Mouse (Mus musculus) left cerebral cortex, postnatal 4 days (tissue): ENCODE results near the gene Gm17657. TPM values are rescaled to one million over a fixed set of nuclear protein-coding genes. Genes with fewer than 3 reads are reported as not detected.
A peak's percentile ranks its signal among the peaks of the same experiment; 100 is the strongest.

ENCODE experiments used
- DNase-seq: peaks from one replicate; pipeline ENCODE4 v3.0.0-alpha.2; 2022
- intact Hi-C: fragments of 180-260 bp; cut with DNase I; formaldehyde crosslinking; loops from one replicate; pipeline ENCODE4 v1.15.1; 2025
- total RNA-seq, 2 experiments: library from RNA; stranded (reverse); gene quantifications; 2 replicates each; pipeline ENCODE4 v1.2.3; 2021

Gm17657 gene
- total RNA-seq: not detected

DNA sequence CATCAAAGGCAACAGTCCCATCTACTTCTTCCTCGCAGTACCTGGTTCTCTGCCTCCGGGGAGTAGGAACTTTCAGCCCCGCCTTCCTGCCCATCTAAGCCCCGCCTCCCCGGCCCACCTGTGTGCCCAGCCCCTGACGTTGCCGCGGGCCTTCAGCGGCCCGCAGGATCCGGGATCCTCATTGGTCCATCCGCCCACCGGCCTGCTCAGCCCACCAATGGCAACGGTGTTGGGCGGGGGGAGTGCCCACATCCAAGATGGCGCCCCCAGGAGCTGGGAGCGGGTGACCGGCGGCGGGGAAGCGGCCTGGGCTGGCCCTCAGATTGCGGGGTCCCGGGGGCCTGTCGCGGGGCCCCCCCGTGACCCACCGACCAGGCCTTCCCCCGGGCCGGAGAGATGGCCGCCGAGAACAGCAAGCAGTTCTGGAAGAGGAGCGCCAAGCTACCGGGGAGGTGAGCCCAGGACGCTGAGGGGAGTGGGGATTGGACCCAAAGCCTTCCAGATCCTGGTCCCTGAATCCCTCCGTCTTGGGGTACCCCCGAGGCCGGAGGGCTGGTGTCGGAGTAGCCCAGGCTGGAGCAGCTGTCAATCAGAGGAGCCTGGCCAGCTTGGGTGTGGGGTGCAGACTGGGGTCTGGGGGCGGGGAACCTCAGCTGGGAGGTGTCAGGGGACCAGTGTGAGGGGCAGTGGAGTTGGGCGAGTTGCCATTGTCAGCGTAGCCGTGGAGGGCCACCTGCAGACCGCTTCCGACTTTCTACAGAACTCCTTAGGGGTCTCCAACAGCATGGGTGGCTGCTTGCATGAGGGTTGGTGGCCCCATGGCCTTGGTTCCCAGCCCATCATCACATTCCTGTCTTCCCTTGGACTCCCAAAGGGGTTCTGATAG, at the start of gene Gm17657, which contains the start of gene Tbc1d22b:
Gene Gm17657 (minus strand): TSS at position 96 of the 886 bp plus-strand sequence.
Gene Tbc1d22b (plus strand): TSS at position 243 of the 886 bp plus-strand sequence.
- DNase-seq: peak; percentile 96
- intact Hi-C loops: no loop called here

DNA sequence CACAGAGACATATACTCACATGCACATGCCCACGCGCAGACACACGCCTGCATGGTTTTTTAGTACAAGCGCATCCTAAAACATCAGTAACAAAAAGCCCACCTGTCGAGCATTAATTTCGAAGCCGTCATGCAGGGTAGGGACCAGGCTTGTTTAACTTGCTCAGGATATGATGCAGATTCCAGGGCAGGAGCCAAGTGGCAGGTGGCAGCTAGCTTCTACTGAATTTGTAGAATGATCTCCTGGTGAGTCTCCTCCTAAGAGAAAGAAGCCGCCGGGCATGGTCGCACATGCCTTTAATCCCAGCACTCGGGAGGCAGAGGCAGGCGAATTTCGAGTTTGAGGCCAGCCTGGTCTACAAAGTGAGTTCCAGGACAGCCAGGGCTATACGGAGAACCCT, 49.6 kb upstream of the Gm17657 start:
- DNase-seq: no peak
- intact Hi-C loops: no loop called here

DNA sequence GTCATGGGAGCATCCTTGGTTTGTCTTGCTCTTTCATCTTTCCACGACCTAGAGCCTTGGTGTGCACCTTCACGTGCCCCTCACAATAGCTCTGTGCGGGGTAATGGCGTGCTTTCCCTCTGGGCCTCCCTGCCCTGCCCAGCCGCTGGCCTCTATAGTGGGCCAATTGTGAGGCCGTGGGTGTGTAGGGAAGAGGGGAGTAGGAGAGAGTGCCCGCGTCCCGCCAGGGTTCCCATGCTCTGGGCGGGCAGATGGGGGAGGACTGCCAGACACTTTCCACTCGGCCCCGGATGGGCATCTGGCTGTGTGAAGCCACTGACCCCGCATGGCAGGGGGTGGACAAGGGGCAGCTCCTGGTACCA, 47.3 kb upstream of the Gm17657 start:
- no peak for DNase-seq
- intact Hi-C loops: no loop called here

DNA sequence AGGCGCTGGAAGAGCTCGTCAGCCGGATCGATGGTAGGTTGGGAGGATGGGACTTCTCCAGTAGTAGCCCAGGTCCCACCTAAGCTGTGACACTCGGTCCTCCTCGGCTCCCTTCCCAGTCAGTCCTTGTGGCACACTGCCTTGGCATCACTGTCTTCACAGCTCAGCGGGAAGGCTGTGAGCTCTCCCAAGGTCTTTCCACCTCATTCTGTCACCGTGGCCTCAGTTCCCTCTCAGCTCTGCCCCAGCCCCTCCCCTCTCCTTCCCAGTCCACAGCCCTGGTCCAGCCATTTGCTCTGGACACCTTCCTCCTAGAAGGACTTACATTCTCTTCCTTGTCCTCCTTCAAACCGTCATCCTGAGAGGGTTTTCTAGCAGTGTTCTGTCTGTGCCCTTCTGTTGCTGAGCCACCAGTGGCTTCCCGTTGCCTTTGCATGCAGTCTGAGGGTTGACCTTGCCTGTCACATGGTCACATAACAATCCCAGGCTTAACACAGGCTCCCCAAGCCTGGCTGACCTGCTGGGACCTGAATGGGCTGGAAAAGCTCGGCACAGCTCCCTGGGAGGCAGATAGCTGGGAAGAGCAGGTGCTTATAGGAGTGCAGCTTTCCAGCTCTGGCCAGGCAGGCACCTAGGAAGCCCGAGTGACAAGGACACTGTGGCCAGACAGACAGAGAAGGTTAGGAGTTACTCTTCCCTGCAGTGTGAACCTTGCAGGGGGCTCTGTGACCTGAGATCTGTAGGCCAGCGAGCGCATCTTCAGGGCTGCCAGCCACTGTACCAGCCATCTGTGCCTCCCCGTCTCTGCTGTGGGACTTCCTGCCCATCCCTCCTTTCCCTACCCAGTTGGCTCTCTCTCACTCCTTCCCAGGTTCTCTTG, 46.7 kb upstream of the Gm17657 start:
- DNase-seq: no peak

DNA sequence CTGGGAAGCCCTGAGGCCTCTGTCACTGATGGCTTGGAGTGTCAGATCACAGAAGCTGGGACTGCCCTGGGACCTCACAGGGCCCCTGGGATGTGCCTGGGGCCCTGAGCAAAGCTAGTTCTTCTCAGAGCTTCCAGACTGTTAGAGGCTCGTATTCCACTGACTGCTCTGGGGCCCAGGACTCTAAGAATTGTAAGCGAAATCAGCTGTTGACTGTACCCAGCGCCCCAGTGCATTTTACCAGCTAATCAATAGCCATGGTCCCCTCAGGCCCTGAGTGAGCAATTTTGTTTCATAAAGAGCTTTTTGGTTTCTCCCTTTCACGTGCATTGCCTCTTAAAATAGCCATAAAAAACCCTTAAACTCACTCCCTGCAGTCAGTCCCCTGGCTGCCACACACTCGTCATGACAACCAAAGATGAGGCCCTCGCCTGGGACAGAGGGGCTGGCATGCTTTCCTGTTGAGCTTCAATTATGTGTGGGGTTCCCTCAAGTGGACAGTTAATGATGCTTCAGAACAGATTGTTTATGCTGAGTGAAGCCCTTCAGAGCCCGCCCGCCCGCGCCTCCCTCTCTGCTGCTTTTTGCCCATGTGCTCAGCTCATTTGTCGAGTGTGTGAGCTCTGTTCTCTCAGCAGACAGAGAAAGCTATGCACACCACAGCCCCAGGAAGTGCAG, 39.9 kb upstream of the Gm17657 start:
- intact Hi-C loops: no loop called here
- DNase-seq: peak; percentile 63

More for the DNA sequence above, 46.7 kb upstream of the Gm17657 start:
- intact Hi-C loops: no loop called here

DNA sequence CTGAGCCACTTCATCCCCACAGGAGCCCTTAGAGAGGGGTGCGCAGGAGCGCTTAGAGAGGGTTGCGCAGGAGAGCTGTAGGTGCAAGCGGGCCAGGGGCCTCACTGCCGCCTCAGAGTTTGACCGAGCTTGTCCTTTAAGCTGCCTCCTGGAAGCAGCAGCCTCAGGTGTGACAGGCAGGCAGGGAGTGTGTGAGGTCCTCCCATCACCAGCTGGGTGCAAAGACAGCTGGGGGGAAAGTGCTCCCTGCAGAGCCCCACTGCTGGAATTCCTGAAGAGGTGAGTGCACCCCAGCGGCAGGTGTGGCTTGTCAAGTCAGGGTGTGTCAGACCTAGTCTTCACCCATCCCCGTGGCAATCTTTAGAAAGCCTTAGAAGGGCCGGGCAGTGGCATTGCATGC, 37.5 kb upstream of the Gm17657 start:
- DNase-seq: no peak
- intact Hi-C loops: no loop called here

DNA sequence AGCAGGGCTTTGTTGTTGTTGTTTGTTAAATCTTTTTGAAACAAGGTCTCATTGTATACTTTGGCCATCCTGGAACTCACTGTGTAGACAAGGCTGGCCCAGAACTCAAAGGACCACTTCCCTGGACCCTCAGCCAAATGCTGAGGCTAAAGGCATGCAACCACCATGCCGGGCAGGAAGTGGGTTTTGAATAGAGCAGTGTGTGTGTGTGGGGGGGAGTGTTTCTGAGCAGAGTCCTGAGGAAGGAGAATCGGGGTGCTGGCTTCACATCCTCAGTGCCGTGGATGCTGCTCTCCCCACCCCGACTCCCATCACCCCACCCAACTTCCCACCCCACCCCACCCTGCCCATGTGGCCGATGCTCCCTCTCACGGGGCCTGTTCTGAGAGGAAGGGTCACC, 36.0 kb upstream of the Gm17657 start:
- DNase-seq: no peak
- intact Hi-C loops: no loop called here

DNA sequence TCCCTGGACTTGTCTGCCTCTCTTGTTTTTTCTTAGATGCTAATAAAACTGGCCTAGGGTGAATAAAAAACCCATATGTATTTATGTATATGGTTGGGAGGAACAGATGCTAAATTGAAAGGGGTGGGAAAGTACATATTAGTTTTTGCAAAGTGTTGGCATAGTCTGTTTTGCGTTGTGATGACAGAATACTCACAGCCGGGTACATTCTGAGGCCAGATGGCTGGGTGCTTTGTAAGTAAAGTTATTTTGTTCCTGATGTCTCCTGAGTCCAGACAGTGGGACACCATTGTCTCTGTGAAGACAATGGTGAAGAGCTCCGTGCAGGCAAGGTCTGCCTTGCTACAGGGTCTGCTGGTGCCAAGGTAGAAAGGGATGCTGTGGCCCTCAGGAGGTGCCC, 35.3 kb upstream of the Gm17657 start:
- DNase-seq: no peak
- intact Hi-C loops: no loop called here

DNA sequence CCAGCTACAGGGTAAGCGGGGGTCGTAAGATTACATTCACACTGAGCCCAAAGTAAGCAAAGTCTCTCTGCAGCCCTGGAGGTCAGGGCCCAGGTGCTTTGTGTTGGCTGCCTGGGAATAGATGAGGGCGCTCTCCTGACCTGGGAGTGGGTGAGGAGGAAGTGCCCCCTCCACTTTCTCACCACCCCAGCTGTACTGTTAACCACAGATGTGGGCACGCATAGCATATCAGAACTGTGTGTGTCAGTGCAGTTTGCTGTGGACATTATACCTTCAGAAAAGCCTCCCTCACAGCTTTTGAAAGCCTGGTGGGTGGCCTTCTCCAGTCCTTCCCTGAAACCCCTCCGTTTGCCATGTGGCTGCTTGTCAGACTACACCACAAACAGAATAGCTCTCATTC, 34.9 kb upstream of the Gm17657 start:
- no peak for DNase-seq
- intact Hi-C loops: no loop called here

DNA sequence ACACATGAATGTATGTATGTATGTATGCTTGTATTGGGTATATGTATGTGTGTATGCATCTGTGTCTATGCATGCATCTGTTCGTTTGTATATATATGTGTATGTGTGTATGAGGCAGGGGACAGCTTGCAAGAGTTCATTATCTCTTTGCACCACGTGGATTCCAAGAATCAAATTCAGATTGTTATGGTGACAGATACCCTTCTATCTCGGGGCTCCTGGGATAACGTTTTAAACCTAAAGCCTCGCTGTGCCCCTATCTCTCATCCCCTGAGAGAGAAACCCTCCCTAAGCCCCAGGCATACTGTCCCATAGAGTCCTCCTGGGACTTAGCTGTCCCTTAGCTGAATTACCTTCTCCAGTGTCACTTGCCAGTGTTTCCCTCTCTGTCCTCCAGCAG, 34.1 kb upstream of the Gm17657 start:
- no peak for DNase-seq
- intact Hi-C loops: no loop called here

DNA sequence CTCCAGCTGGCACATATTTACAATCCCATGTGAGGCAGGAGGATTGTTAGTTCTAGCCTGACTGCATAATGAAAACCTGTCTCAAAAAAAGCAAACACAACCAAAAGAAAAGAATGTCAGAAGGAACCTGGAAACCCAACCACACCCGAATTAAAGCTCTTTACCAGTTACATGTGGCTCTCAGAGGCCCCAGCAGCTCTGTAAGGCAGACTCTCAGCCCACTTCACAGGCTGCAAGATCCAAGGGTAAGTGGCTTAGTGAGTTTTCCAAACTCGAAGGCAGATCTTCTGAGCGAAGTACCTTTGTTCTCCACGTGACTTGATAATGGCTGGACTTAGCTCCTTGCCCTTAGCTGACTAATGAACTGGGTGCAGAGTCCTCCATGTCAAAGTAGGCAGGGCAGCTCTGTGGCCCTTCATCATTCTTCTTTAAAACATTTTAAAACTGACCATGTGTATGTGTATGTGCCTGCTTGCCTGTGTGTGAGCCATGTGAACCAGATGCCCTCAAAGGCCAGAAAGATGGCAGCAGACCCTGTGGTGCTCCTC, 30.2 kb upstream of the Gm17657 start:
- intact Hi-C loops: no loop called here
- no peak for DNase-seq

DNA sequence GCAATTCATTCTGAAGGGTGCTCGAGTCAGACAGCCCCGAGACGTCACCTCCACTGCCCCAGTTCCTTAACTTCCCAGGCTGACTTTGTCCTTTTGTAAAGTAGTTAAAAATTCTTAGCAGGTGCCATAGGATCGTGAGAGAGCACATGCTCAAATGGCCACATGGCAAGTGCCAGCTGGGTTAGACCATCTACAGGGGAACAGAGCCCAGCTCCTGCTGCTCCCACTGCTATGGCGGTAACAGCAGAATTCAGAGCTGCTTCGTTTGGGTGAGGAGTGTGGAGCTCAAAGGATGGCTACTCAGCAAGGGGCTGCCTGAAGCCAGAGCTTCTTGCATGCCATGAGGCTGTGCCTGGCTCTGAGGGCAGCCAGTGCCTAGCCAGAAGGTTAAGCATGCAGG, 20.4 kb upstream of the Gm17657 start:
- intact Hi-C loops: no loop called here
- DNase-seq: no peak

DNA sequence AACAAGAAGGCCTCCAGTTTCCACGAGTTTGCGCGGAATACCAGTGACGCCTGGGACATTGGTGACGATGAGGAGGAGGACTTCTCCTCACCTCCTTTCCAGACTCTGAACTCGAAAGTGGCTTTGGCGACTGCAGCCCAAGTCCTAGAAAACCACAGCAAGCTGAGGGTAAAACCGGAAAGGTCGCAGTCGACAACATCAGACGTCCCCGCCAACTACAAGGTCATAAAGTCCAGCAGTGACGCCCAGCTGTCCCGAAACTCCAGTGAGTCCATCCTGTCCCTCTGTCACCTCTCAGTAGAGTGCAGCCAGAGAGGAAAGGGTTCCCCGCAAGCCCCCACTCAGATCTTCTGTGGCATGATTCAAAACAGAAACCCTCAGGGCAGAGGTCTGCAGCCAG, 19.0 kb upstream of the Gm17657 start:
- no peak for DNase-seq
- intact Hi-C loops: no loop called here

DNA sequence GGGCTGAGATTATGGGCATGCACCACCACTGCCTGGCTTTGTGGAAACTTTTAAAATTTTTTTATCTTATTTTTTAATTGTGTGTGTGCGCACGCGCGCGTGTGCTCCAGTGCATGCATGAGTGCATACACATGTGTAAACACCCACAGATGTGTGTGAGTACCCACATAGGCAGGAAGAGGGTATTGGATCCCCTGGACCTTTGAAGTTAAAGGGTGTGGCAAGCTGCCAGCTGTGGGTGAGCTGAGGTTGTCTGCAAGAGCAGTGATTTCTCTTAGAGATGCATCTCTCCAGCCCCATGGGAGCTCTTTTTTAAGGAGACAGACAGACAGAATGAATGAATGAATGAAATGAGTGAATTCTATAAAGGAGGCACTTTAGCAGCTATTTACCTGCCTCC, 16.1 kb upstream of the Gm17657 start:
- intact Hi-C loops: no loop called here
- DNase-seq: no peak

DNA sequence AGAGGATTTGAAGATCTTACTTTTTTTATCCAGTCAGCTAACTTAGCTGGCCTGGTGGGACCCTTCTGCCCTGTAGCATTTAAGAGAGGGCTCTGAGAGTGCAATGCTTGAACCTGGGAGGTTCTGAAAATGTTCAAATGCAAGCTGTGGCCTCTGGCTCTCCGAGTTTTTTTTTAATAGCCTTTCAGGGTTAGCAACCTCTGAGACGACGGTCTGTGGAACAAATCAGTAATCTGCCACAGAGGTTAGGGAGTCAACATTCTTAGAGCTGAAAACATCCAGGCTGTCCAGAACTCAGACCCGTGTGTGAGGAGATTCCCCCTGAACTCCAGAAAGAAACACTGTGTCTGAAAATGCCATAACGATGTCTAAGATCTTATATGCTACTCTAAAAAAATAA, 9.0 kb upstream of the Gm17657 start:
- DNase-seq: no peak
- intact Hi-C loops: no loop called here

DNA sequence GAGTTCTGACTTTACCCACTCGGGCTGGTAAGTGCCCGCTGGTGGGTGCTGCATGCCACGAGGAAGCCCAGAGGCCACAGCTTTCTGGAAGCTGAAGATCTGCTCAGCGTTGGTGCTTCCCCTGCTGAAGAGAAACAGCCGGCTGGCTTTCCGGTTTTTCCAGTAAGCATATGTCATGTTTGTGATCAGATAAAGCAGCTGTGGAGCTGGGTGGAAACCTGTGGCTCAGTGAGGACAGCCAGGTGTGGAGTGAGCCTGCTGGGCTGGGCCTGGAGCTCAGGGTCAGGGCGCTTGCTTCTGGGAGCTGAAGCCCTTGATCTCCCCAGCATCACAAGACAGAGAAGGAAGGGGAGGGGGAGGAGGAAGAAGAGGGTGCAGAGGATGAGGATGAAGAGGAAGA, 7.5 kb upstream of the Gm17657 start:
- DNase-seq: no peak
- intact Hi-C loops: no loop called here

DNA sequence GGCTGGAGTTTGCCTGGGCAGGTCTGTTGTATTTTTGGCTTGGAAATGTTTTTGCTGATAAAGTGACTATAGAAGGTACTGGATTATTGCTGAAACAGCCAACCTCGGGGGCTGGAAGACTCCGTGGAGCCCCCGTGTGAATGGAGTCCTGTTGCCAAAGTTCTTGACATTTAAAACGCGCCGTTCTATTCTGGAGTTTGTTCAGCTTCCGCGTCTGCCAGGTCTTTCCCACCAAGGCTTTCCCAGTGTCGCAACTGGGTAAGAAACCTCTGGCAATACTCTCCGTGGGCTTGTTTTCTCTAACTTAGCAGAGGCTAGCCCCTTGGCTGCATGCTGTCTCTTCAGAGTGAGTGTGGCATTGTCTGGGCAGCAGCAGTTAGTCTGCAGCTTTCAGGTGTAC, 7.0 kb upstream of the Gm17657 start:
- intact Hi-C loops: no loop called here

DNA sequence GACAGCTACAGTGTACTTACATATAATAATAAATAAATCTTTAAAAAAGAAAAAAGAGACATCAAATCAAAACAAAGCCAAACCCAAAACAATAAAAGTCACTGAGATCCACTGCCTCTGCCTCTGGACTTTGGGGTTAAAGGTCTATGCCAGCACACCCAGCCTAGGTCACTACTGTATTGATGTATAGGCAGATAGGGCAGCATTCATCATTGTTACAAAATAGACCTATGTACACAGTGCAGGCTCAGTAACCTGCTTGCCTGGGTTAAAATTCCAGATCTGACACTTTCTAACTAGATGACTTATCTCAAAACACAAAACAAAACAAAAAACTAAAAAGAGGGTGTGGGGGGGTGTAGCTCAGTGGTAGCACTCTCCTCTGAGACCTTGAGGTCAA, 4.7 kb upstream of the Gm17657 start:
- intact Hi-C loops: no loop called here

More for the DNA sequence above, 7.0 kb upstream of the Gm17657 start:
- no peak for DNase-seq

DNA sequence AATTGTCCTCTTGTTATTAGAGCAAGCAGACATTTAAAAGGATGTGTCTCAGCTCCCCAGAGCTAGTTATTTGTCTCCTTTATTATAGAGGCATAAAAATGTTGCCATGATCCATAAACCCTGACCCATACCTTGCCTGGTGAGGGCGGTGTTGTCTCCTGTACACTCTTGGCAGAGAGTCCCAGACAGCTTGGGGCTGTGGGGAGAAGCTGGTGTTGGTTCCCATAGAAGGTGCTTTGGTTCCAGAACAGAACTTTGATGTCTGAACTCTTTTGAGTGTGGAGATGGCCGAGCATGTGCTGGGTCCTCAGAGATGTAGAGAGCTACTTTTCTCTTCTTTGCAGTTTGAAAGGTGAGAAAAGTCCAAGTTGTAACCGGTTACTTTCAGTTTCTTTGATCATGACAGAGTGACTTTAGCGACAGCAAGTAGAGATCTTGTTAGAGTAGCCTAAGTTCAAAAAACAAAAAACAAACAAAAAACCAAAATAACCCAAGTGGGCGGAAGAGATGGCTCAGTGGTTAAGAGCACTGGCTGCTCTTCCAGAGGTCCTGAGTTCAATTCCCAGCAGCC, 2.8 kb upstream of the Gm17657 start, which contains the start of gene Tmem217:
Gene Tmem217 (minus strand): TSS at position 224 of the 571 bp plus-strand sequence.
- intact Hi-C loops: no loop called here
- DNase-seq: no peak

More for the DNA sequence above, 4.7 kb upstream of the Gm17657 start:
- DNase-seq: no peak

DNA sequence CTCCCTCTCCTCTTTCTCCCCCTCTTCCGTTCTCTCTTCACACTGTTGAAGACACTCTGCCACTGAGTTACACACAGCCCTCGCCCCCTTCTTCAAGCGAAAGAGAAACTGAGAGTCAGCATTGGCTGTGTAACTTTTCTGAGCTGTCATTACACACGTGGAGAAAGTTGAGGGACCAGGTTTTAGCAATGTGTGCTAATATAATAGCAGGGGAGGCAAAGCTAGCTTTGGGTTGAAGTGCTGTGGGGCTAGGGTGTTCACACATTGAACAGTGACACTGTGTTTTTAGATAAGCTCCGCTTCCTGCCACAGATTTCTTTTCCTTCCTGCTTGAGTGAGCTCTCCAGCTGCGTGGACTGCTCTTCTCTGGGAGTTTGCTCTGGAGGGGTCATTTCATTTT, 1.6 kb upstream of the Gm17657 start:
- DNase-seq: no peak
- intact Hi-C loops: no loop called here
